Mouse (Mus musculus) embryo, embryonic 11.5 days (tissue): ENCODE results near the gene Cnppd1.
A peak's percentile ranks its signal among the peaks of the same experiment; 100 is the strongest.

Experiments
- DNase-seq: peaks from one replicate; pipeline ENCODE4 v3.0.0-alpha.2; 2012; ENCODE audit warnings: low read depth, low spot score

The Cnppd1 gene

DNA sequence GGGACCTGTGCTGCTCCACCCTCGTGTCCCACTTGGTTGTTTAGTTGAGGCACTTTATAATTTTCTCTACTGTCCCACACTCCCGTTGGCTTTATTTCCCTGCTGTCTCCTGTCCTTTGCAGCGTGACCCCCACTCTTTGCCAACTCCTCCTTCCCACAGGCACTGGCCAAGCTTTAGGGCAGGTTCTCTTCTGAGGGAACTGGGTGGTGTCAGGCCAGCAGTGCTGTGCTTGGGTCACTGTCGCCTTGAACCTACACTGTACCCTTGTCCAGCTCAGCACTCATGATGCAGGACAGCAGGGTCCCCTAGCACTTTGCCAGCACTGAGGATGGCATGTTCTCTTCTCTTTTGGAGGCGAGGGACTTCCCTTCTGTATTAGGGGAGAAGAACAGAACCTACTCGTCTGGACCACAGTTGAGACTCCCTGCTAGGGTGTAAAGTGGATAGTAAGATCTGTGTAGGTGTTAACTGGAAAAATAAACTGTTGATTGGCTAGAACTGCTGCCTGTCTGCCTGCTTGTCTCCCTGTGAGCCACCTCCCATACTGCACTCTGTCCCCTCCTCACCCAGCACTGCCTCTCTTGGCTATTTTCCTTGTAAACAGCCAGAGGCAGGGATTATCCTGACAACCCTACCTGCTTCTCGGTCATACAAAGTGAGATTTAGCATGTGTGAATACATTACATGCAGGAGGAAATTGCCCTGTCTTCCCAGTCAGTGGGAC, 5.1 kb upstream of the Cnppd1 start:
- DNase-seq, result no peak

DNA sequence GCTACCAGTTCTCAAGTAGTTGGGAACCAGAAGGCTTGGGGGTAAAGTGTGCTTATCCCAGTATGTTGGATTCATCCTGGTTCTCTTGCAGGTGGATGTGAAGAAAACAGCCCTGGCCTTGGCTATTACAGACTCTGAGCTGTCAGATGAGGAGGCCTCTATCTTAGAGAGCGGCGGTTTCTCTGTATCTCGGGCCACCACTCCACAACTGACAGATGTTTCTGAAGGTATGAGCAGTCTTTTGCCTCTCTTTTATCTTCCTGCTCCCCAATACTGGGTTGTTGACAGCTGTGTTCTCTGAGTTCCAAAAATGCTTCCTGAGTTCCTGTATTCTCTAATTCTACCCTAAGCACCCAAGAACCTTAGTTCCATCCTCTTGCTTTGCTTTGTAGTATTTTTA, 3.1 kb upstream of the Cnppd1 start:
- no peak for DNase-seq

DNA sequence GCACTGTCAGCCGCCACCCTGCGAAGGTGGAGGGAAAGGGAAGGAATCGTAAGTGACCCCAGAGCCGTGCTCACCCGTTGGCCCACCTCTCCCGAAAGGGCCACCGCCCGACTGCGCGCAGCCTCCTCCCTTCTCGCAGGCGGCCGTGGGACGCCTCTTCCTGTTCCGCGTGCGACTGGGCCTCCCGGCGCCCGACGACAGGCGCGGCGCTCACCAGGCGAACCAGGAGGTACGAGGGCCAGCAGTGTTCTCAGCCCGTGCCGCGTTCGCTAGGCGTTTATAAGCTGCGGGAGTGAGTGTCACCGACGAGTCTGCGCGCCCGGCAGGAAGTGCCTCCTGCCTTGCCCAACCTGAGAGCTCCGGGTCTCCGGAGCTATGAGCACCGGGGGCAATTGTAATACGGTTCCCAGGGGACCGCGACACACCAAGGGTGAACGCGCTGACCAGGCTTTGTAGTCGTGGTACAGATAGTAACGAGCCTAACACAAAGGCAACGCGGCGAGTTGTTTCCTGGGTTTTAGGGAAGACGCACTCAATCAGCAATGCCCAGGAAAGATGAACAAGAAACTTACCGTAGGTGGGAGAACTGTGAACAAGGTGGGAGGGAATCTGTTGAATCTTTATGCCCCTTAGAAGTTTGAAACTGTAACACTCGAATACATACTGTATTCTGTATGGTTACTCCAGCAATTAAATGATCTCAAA, 873 bp downstream of the Cnppd1 start:
- DNase-seq, result no peak

DNA sequence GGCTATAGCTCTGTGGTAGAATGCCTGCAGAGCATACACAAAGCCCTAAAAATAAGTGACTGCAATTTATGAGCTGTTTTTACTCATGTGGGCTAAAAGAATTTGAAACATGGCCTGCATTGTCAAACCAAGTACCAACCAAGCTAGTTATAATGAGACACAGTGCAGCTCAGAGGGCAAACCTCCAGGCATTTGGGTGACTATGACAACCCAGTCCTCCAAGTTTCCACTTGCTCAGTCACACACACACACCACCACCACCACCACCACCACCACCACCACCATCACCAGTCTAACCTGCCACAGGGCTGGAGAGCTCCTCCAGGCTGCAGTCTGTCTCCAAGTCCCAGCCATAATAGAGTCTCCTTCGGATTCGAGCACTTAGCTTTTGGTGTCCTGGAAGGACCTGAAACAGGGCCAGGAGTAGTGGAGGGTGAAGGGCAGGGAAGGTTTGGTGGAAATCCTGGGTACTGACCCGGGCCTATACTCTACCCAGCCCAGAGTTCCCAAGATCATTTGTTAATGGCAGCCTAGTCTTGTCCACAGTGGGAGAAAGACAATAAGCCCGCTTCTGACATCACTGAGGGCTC, 1.8 kb downstream of the Cnppd1 start:
- no peak for DNase-seq

DNA sequence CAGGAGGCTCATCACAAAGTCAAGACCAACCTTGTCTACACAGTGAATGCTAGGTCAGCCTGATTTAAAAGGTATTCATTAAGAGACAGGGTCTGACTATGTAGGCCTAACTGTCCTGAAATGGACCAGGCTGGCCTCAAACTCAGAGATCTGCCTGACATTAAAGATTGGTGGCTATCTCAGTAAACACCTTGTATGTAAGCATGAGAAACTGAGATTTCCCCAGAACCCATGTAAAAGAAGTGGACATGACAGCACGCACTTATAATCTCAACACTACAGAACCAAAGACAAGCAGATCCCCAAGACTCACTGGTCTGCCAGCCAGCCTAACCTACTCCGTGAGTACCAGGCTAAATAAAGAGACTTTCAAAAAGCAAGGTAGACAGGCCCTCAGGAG, 4.1 kb downstream of the Cnppd1 start:
- no peak for DNase-seq

- DNase-seq, result no peak
Measured at GRCm38 (mm10) chr1:75136730-75137129, 5.8 kb downstream of the Cnppd1 start.

DNA sequence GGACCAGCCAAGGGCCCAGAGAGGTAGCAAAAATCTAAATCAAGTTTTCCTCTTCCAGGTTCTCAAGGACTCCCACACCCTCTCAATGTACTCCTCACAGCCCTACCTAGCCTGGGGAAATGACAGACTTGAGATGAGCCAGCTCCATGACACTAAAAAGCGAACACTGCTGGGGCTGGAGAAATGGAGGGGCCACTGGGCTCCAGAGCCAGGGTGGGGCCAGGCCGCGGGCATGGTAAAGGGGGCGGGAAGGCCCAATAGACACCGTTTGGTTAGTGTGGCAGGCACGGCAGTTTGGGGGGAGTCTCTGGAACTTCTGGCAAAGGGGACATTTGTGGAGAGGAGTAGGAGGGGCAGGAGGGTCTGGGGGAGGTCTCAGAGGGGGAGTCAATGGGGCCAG, 6.2 kb downstream of the Cnppd1 start:
- no peak for DNase-seq

- DNase-seq, result no peak
Measured at GRCm38 (mm10) chr1:75133421-75134207, 8.9 kb downstream of the Cnppd1 start, which contains the start of gene Slc23a3. Gene Slc23a3 (minus strand): TSS chr1:75133890.

GRCm38 (mm10) chr1:75128641-75129040, 13.9 kb downstream of the Cnppd1 start:
- no peak for DNase-seq

DNA sequence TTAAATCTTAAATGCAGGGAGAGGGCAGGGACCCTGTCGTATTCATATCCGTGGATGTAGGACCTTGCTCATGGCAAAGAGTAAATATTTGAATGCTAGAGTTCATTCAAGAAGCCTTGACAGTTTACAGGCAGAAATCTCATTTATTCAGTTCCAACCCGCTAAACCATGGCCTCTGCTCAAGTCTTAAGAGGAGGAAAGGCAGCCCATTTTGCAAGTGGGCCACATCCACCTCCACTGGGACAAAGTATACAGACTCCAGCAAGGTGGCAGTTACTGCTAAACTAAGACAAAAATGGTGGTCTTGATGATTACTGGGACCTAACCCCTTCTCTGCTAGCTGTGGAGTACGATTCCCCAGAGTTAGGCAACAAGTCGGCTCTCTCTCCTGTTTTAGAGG, 17.1 kb downstream of the Cnppd1 start:
- no peak for DNase-seq

- DNase-seq, result peak; percentile 97
Measured at GRCm38 (mm10) chr1:75124346-75125321, 17.9 kb downstream of the Cnppd1 start, which contains the start of gene Nhej1. Gene Nhej1 (minus strand): TSS chr1:75125200.

GRCm38 (mm10) chr1:75122211-75122610, 20.3 kb downstream of the Cnppd1 start:
- DNase-seq, result no peak
